Mouse (Mus musculus) heart, embryonic 10.5 days (tissue): ENCODE measurements at regions not wholly inside any gene's neighbourhood (a gene's known extent, or its start where the extent isn't known, plus 50 kb on each side); places are given as distances from the start of the nearest gene placed in this dataset.

Experiments used
- DNase-seq: peaks from one replicate; pipeline ENCODE4 v3.0.0-alpha.2; 2017; ENCODE audit warnings: low spot score
- H3K27ac ChIP-seq: fragments of 300-500 bp; sonication (generic); 2 replicates; pipeline ENCODE4 v1.5.1; 2016; ENCODE audit warnings: mild to moderate bottlenecking
- H3K27me3 ChIP-seq: fragments of 300-500 bp; sonication (generic); 2 replicates; pipeline ENCODE4 v1.6.1; 2016; ENCODE audit warnings: mild to moderate bottlenecking; ENCODE audit not compliant: poor library complexity, insufficient read depth, severe bottlenecking
- H3K36me3 ChIP-seq: fragments of 300-500 bp; sonication (generic); 2 replicates; pipeline ENCODE4 v1.6.1; 2016; ENCODE audit warnings: mild to moderate bottlenecking, moderate library complexity
- H3K4me1 ChIP-seq: fragments of 300-500 bp; sonication (generic); 2 replicates; pipeline ENCODE4 v1.6.1; 2016; ENCODE audit warnings: mild to moderate bottlenecking
- H3K4me3 ChIP-seq: fragments of 300-500 bp; sonication (generic); 2 replicates; pipeline ENCODE4 v1.5.1; 2016; ENCODE audit warnings: mild to moderate bottlenecking, moderate library complexity
- H3K9me3 ChIP-seq: fragments of 300-500 bp; sonication (generic); 2 replicates; pipeline ENCODE4 v1.6.1; 2016; ENCODE audit warnings: mild to moderate bottlenecking, moderate library complexity
- whole genome bisulfite sequencing: fragments of 180-500 bp; shearing (Covaris S2); methylation state at CpG from one replicate; pipeline ENCODE4 v1.1.7; 2016; 5-methylcytosine and 5-hydroxymethylcytosine counted together

DNA sequence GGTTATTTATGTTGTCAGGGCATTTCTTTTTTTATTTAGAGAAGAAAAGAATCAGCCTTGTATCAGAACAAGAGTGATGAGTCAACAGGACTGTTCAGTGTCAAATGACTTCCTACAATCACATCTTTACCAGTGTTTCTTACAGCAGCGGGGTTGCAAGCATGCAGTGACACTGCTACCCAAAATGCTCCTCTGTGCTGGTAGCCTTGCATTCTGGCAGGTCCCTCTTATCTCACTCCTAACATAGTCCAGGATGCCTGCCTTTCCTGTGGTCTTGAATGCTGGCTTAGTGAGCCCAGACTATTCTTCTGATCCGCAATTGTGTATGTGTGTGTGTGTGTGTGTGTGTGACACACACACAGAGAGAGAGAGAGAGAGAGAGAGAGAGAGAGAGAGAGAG is 506.4 kb upstream of the Camk1g start:
- Histone ChIP-seq H3K4me3 (no peak overlapping the region), H3K36me3 (no peaks in the 10 kb centered on the region), H3K4me1 (peaks cover 21% of the 10 kb centered on the region), H3K9me3 (no peaks in the 10 kb centered on the region), H3K27ac (peak overlapping the region; percentile 44), H3K27me3 (no peaks in the 10 kb centered on the region)
- 20% methylated on average over 2 of the region's 2 CpGs for WGBS
- peak; percentile 77 for DNase-seq

DNA sequence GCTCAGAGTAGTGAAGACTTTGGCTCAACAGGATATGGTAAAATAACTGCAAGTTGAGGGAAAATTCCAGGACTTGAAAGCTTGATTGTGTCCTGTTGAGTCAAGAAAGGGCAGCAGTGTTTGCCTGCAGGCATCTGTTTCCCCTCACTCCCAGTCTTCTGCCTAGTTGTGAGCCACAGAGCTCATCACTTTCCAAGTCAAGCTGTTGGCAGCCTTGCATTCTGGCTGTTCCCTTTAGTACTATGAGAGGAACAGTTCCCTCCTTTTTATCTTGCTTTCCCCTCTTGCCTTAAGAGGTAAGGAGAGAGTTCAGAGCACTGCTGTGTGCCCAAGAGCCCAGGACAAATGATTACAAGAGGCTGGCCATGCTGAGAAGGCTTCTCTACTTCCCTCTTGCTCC is 506.0 kb upstream of the Camk1g start:
- Histone ChIP-seq H3K4me1 (peaks cover 21% of the 10 kb centered on the region), H3K4me3 (no peak overlapping the region), H3K27ac (peak overlapping the region; percentile 44), H3K36me3 (no peaks in the 10 kb centered on the region), H3K9me3 (no peaks in the 10 kb centered on the region), H3K27me3 (no peaks in the 10 kb centered on the region)
- peak; percentile 79 for DNase-seq

DNA sequence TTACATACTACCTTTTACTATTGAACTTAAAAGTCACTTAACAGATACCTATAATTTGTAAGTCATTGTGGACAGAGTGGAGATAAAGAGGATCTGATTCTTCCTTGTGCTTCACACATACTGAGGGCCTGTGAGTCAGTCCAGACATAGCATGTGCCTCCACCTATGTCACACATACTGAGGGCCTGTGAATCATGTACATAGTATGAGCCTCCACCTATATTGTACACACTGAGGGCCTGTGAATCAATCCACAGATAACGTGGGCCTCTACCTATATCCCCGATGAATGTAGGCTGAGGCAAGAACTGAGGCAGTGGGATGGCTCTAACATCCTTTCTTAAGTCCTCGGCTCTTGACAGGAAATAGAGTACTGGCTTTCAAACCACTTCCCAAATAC is 505.2 kb upstream of the Camk1g start:
- WGBS = 80% methylated on average over 3 of the region's 3 CpGs
- no peaks in the 10 kb centered on the region for H3K36me3 ChIP-seq
- H3K4me3 ChIP-seq = no peak overlapping the region
- no peaks in the 10 kb centered on the region for H3K27me3 ChIP-seq
- DNase-seq = no peak
- no peak overlapping the region for H3K27ac ChIP-seq
- H3K4me1 ChIP-seq = peaks cover 21% of the 10 kb centered on the region
- H3K9me3 ChIP-seq = no peaks in the 10 kb centered on the region

DNA sequence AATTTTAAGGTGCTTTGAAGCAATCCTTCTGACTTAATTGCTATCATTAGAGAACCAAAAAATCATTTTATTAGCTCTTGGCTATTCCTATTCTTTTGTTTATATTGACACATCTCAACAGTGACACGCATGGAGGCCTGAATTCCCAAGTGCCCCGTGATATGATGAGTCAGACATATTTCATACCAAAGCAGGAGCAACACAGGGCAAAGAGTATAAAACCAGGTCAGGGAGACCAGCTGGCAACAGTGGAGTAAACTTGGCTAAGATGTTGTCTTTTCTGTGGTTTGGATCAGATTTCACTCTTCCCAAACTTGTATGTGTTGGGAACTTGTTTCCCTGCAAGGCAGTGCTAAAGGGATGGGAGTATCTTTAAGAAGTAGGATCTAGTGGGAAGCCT is 500.6 kb upstream of the Camk1g start:
- Histone ChIP-seq H3K4me3 (no peak overlapping the region), H3K27ac (no peak overlapping the region), H3K4me1 (peaks cover 5% of the 10 kb centered on the region; the same call in 1 of the 2 replicates), H3K36me3 (no peaks in the 10 kb centered on the region), H3K9me3 (no peaks in the 10 kb centered on the region), H3K27me3 (no peaks in the 10 kb centered on the region)
- 85% methylated on average over 2 of the region's 2 CpGs for WGBS
- no peak for DNase-seq

DNA sequence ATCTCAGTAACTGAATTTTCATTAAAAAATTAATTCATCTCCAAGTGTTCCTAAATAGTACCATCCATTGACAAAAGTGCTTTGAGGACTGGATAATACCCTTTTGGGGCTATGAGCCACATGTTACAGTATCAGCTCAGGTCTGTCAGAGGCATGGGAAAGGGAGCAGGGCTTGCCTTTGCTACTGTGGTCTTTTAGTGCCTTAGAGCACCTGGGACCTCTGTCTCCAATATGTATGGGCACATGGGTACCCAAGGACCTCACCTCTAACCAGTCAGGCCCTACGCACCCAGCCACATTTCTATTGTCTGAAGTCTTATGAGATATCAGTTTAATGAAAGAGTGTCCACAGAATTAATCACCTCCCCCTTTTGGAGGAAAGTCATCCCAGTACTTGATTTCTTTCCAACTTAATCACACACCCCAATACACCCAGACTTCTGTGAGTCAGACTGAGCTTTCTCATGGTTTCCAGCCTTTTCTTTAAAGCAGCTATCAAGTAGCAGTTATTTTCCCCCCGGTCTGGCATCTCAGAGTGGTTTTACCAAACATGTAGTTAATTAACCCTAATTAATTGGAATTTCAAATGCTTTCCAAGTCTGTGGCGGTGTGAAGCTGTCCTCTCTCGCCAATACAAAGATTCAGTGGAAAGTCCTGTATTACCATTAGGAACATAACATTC is 498.7 kb upstream of the Camk1g start:
- no peaks in the 10 kb centered on the region for H3K9me3 ChIP-seq
- 80% methylated on average over 4 of the region's 4 CpGs for WGBS
- no peak overlapping the region for H3K4me3 ChIP-seq
- no peak for DNase-seq
- no peaks in the 10 kb centered on the region for H3K4me1 ChIP-seq
- H3K27me3 ChIP-seq = no peaks in the 10 kb centered on the region
- no peak overlapping the region for H3K27ac ChIP-seq
- no peaks in the 10 kb centered on the region for H3K36me3 ChIP-seq

GRCm38 (mm10) chr1:193860767-193861299 is 490.7 kb upstream of the Camk1g start:
- WGBS = 76% methylated on average over 5 of the region's 5 CpGs

GRCm38 (mm10) chr1:193860354-193860753 is 490.3 kb upstream of the Camk1g start:
- Histone ChIP-seq H3K4me1 (0 out of 2 replicates have a peak, but pooled peaks cover 2% of the 10 kb centered on the region), H3K27ac (no peak overlapping the region), H3K27me3 (no peaks in the 10 kb centered on the region), H3K4me3 (no peak overlapping the region), H3K36me3 (no peaks in the 10 kb centered on the region), H3K9me3 (no peaks in the 10 kb centered on the region)
- 28% methylated on average over 2 of the region's 2 CpGs for WGBS
- DNase-seq = no peak

More at GRCm38 (mm10) chr1:193860767-193861299, 490.7 kb upstream of the Camk1g start:
- Histone ChIP-seq H3K27ac (no peak overlapping the region), H3K36me3 (no peaks in the 10 kb centered on the region), H3K4me3 (no peak overlapping the region), H3K9me3 (no peaks in the 10 kb centered on the region), H3K4me1 (0 out of 2 replicates have a peak, but pooled peaks cover 2% of the 10 kb centered on the region), H3K27me3 (no peaks in the 10 kb centered on the region)
- no peak for DNase-seq

GRCm38 (mm10) chr1:193859257-193860125 is 489.4 kb upstream of the Camk1g start:
- H3K27me3 ChIP-seq = no peaks in the 10 kb centered on the region
- 49% methylated on average over 10 of the region's 10 CpGs for WGBS
- no peaks in the 10 kb centered on the region for H3K9me3 ChIP-seq
- DNase-seq = no peak
- H3K36me3 ChIP-seq = no peaks in the 10 kb centered on the region
- no peak overlapping the region for H3K4me3 ChIP-seq
- no peak overlapping the region for H3K27ac ChIP-seq
- 0 out of 2 replicates have a peak, but pooled peaks cover 2% of the 10 kb centered on the region for H3K4me1 ChIP-seq

- H3K36me3 ChIP-seq = no peaks in the 10 kb centered on the region
Measured at GRCm38 (mm10) chr1:193847922-193848321, 477.8 kb upstream of the Camk1g start.

DNA sequence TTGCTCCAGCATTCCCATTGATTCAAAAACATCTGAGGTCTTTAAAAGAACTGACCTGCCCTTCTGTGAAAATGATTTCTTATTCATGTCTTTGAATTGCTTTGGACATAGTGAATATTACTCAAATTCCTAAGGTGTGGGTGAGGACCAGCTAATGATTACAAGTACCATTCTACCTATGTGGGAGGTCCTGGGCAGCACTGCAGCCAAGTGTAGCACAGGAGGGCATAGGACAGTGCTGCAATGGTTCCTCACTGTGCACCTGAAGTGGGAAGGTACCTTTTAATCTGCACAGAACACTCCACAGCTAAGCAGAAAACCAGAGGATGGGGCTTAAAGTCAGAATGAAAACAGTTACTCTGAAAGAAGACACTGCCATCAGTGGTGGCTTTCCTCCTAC is 474.8 kb upstream of the Camk1g start:
- Histone ChIP-seq H3K9me3 (no peaks in the 10 kb centered on the region), H3K4me3 (no peak overlapping the region), H3K27me3 (no peaks in the 10 kb centered on the region), H3K36me3 (no peaks in the 10 kb centered on the region), H3K27ac (no peak overlapping the region), H3K4me1 (no peaks in the 10 kb centered on the region)
- DNase-seq = no peak

More at GRCm38 (mm10) chr1:193847922-193848321, 477.8 kb upstream of the Camk1g start:
- Histone ChIP-seq H3K4me1 (no peaks in the 10 kb centered on the region), H3K9me3 (no peaks in the 10 kb centered on the region), H3K4me3 (no peak overlapping the region), H3K27ac (no peak overlapping the region), H3K27me3 (no peaks in the 10 kb centered on the region)
- WGBS = 75% methylated on average over 5 of the region's 5 CpGs
- DNase-seq = no peak

GRCm38 (mm10) chr1:193844461-193844860 is 474.4 kb upstream of the Camk1g start:
- Histone ChIP-seq H3K36me3 (no peaks in the 10 kb centered on the region), H3K27ac (no peak overlapping the region), H3K4me3 (no peak overlapping the region), H3K4me1 (no peaks in the 10 kb centered on the region), H3K9me3 (no peaks in the 10 kb centered on the region), H3K27me3 (no peaks in the 10 kb centered on the region)
- 64% methylated on average over 1 of the region's 1 CpGs for WGBS
- DNase-seq = no peak

GRCm38 (mm10) chr1:193800998-193801397 is 430.9 kb upstream of the Camk1g start:
- Histone ChIP-seq H3K4me3 (no peak overlapping the region), H3K27ac (no peak overlapping the region), H3K9me3 (no peaks in the 10 kb centered on the region), H3K4me1 (no peaks in the 10 kb centered on the region), H3K36me3 (no peaks in the 10 kb centered on the region), H3K27me3 (no peaks in the 10 kb centered on the region)
- 67% methylated on average over 3 of the region's 3 CpGs for WGBS
- no peak for DNase-seq

- Histone ChIP-seq H3K27ac (no peak overlapping the region), H3K4me3 (no peak overlapping the region), H3K4me1 (no peaks in the 10 kb centered on the region), H3K9me3 (no peaks in the 10 kb centered on the region), H3K36me3 (no peaks in the 10 kb centered on the region), H3K27me3 (peaks cover under 1% of the 10 kb centered on the region; the same call in 1 of the 2 replicates)
- 84% methylated on average over 2 of the region's 2 CpGs for WGBS
- no peak for DNase-seq
Measured at GRCm38 (mm10) chr1:193790579-193790978, 420.5 kb upstream of the Camk1g start.
